ENCODE assay signal across 21 mouse cellular contexts in genomic region chr13:20557156-20557555, GRCm38 (mm10).
DNase-seq lines count a peak whose midpoint lies in the region; ATAC-seq and TF ChIP-seq lines count a peak whose summit lies in the region.
"Had no signal": no experiment of that assay in that cellular context is flagged by ENCODE, and none has a peak within 500 bp of the region (broad histone marks: within the 10 kb centered on the region; RNA-seq: fewer than 3 reads in every experiment).

No protein-coding gene starts in this region.

- no peaks in the 10 kb centered on the region for H3K27me3 ChIP-seq in forebrain, embryonic 11.5 days (ENCODE audit: control insufficient read depth, insufficient read depth, low read length)
- no peaks in the 10 kb centered on the region for H3K27me3 ChIP-seq in forebrain, embryonic 10.5 days (ENCODE audit: poor library complexity, severe bottlenecking)
- no peaks in the 10 kb centered on the region for H3K27me3 ChIP-seq in hindbrain, embryonic 11.5 days (ENCODE audit: control insufficient read depth, insufficient read depth, low read length)
- no peaks in the 10 kb centered on the region for H3K27me3 ChIP-seq in hindbrain, embryonic 13.5 days
- H3K27me3 ChIP-seq in midbrain, embryonic 15.5 days (replicated peaks) = no peaks in the 10 kb centered on the region
- H3K27me3 ChIP-seq in midbrain, embryonic 10.5 days (ENCODE audit: low read depth, poor library complexity, severe bottlenecking) = no peaks in the 10 kb centered on the region
- H3K27me3 ChIP-seq: embryonic facial prominence, embryonic 13.5 days; heart, embryonic 12.5 days had no signal

- no peak for TF ChIP-seq CTCF in left cerebral cortex, adult 2 months (IDR thresholded peaks at IDR 0.05)

- WGBS in forebrain, embryonic 11.5 days = 60% methylated on average over 8 of the region's 8 CpGs
- WGBS in forebrain, embryonic 10.5 days = 76% methylated on average over 7 of the region's 8 CpGs
- WGBS in hindbrain, embryonic 11.5 days = 70% methylated on average over 8 of the region's 8 CpGs
- 52% methylated on average over 8 of the region's 8 CpGs for WGBS in hindbrain, embryonic 13.5 days
- WGBS in midbrain, embryonic 15.5 days = 46% methylated on average over 8 of the region's 8 CpGs
- WGBS in midbrain, embryonic 10.5 days = 83% methylated on average over 8 of the region's 8 CpGs

- peak; percentile 33; the same call in 1 of the 2 replicates for ATAC-seq in forebrain, embryonic 11.5 days (replicated peaks; ENCODE audit: low FRiP score)
- ATAC-seq in hindbrain, embryonic 11.5 days (ENCODE audit: low FRiP score) = 0 out of 2 replicates have a peak, but pooled peaks have one; percentile 14
- ATAC-seq in hindbrain, embryonic 13.5 days (ENCODE audit: low FRiP score) = no peak
- 0 out of 2 replicates have a peak, but pooled peaks have one; percentile 62 for ATAC-seq in midbrain, embryonic 15.5 days (replicated peaks)
- ATAC-seq: CD4-positive, CD25-positive, alpha-beta regulatory T cell, adult 4 months; inflammation-experienced regulatory T-cells, adult 6 months had no signal

- no peak for DNase-seq in forebrain, embryonic 11.5 days (ENCODE audit: low spot score)
- DNase-seq in forebrain, embryonic 10.5 days (ENCODE audit: extremely low spot score, low spot score) = no peak
- no peak for DNase-seq in hindbrain, embryonic 11.5 days (ENCODE audit: low spot score)
- DNase-seq in midbrain, embryonic 10.5 days (ENCODE audit: low spot score) = no peak
- no peak for DNase-seq in left cerebral cortex, adult 2 months (ENCODE audit: extremely low spot score in 1 of 2, low spot score in 2 of 2)
- DNase-seq: adrenal gland, adult 8-10 months; adrenal gland, postnatal 36 days; B cell, adult 2 months; cerebellum, adult 11-12 months; cerebellum, adult 9-10 months; cerebellum, postnatal 25 days; gastrocnemius, postnatal 10 days; heart, adult 2 months had no signal

- intact Hi-C loops in left cerebral cortex, adult 2 months (cut with DNase I) = loop anchor here (5.0 kb wide), 1 partner anchor 85 kb away; no protein-coding TSS in a partner anchor

- H3K9ac ChIP-seq in forebrain, embryonic 11.5 days (ENCODE audit: low read length) = no peak overlapping the region
- H3K9ac ChIP-seq in hindbrain, embryonic 11.5 days (ENCODE audit: low read depth, low read length) = no peak overlapping the region
- no peak overlapping the region for H3K9ac ChIP-seq in hindbrain, embryonic 13.5 days
- H3K9ac ChIP-seq in midbrain, embryonic 15.5 days = no peak overlapping the region
- H3K9ac ChIP-seq: embryonic facial prominence, embryonic 13.5 days; heart, embryonic 12.5 days had no signal

- H3K4me2 ChIP-seq in forebrain, embryonic 11.5 days (ENCODE audit: low read depth, low read length, severe bottlenecking) = no peak overlapping the region
- no peak overlapping the region for H3K4me2 ChIP-seq in hindbrain, embryonic 11.5 days (replicated peaks; ENCODE audit: low read depth, low read length)
- H3K4me2 ChIP-seq in hindbrain, embryonic 13.5 days = no peak overlapping the region
- no peak overlapping the region for H3K4me2 ChIP-seq in midbrain, embryonic 15.5 days
- H3K4me2 ChIP-seq: embryonic facial prominence, embryonic 13.5 days; heart, embryonic 12.5 days had no signal

- no peak overlapping the region for H3K27ac ChIP-seq in forebrain, embryonic 11.5 days (ENCODE audit: low read depth, low read length)
- H3K27ac ChIP-seq in forebrain, embryonic 10.5 days = no peak overlapping the region
- no peak overlapping the region for H3K27ac ChIP-seq in hindbrain, embryonic 11.5 days (ENCODE audit: low read depth, low read length)
- H3K27ac ChIP-seq in hindbrain, embryonic 13.5 days = no peak overlapping the region
- no peak overlapping the region for H3K27ac ChIP-seq in midbrain, embryonic 15.5 days
- no peak overlapping the region for H3K27ac ChIP-seq in midbrain, embryonic 10.5 days (replicated peaks)
- no peak overlapping the region for H3K27ac ChIP-seq in left cerebral cortex, adult 2 months
- H3K27ac ChIP-seq: embryonic facial prominence, embryonic 13.5 days; heart, adult 2 months; hindbrain, embryonic 10.5 days had no signal

- H3K4me1 ChIP-seq in forebrain, embryonic 11.5 days (replicated peaks; ENCODE audit: control insufficient read depth, insufficient read depth, low read length) = no peaks in the 10 kb centered on the region
- H3K4me1 ChIP-seq in forebrain, embryonic 10.5 days = no peaks in the 10 kb centered on the region
- no peaks in the 10 kb centered on the region for H3K4me1 ChIP-seq in hindbrain, embryonic 11.5 days (replicated peaks; ENCODE audit: control insufficient read depth, insufficient read depth, low read length)
- H3K4me1 ChIP-seq in hindbrain, embryonic 13.5 days (replicated peaks) = no peaks in the 10 kb centered on the region
- H3K4me1 ChIP-seq in midbrain, embryonic 15.5 days = no peaks in the 10 kb centered on the region
- H3K4me1 ChIP-seq in midbrain, embryonic 10.5 days = no peaks in the 10 kb centered on the region
- H3K4me1 ChIP-seq: embryonic facial prominence, embryonic 13.5 days; heart, embryonic 12.5 days; hindbrain, embryonic 10.5 days had no signal

- no peak overlapping the region for H3K4me3 ChIP-seq in forebrain, embryonic 11.5 days (ENCODE audit: low read depth, low read length)
- no peak overlapping the region for H3K4me3 ChIP-seq in forebrain, embryonic 10.5 days
- H3K4me3 ChIP-seq in hindbrain, embryonic 11.5 days (ENCODE audit: low read depth, low read length) = no peak overlapping the region
- H3K4me3 ChIP-seq in hindbrain, embryonic 13.5 days = no peak overlapping the region
- H3K4me3 ChIP-seq in midbrain, embryonic 15.5 days = no peak overlapping the region
- H3K4me3 ChIP-seq in midbrain, embryonic 10.5 days = no peak overlapping the region
- H3K4me3 ChIP-seq in left cerebral cortex, adult 2 months = no peak overlapping the region
- H3K4me3 ChIP-seq: embryonic facial prominence, embryonic 13.5 days; heart, adult 2 months; heart, embryonic 12.5 days; hindbrain, embryonic 10.5 days had no signal

- no peaks in the 10 kb centered on the region for H3K9me3 ChIP-seq in forebrain, embryonic 11.5 days (ENCODE audit: control insufficient read depth, low read length)
- H3K9me3 ChIP-seq in forebrain, embryonic 10.5 days = no peaks in the 10 kb centered on the region
- no peaks in the 10 kb centered on the region for H3K9me3 ChIP-seq in hindbrain, embryonic 11.5 days (ENCODE audit: control insufficient read depth, low read length)
- H3K9me3 ChIP-seq in hindbrain, embryonic 13.5 days = no peaks in the 10 kb centered on the region
- H3K9me3 ChIP-seq in midbrain, embryonic 15.5 days = no peaks in the 10 kb centered on the region
- H3K9me3 ChIP-seq in midbrain, embryonic 10.5 days (replicated peaks) = no peaks in the 10 kb centered on the region
- H3K9me3 ChIP-seq: embryonic facial prominence, embryonic 13.5 days; G1E; heart, embryonic 12.5 days; hindbrain, embryonic 10.5 days had no signal

- H3K36me3 ChIP-seq in forebrain, embryonic 11.5 days (ENCODE audit: control insufficient read depth, insufficient read depth, low read length) = no peaks in the 10 kb centered on the region
- no peaks in the 10 kb centered on the region for H3K36me3 ChIP-seq in forebrain, embryonic 10.5 days (replicated peaks)
- no peaks in the 10 kb centered on the region for H3K36me3 ChIP-seq in hindbrain, embryonic 11.5 days (ENCODE audit: control insufficient read depth, insufficient read depth, low read length)
- no peaks in the 10 kb centered on the region for H3K36me3 ChIP-seq in hindbrain, embryonic 13.5 days
- H3K36me3 ChIP-seq in midbrain, embryonic 15.5 days (replicated peaks) = no peaks in the 10 kb centered on the region
- no peaks in the 10 kb centered on the region for H3K36me3 ChIP-seq in midbrain, embryonic 10.5 days
- H3K36me3 ChIP-seq: embryonic facial prominence, embryonic 13.5 days; G1E; heart, embryonic 12.5 days; hindbrain, embryonic 10.5 days had no signal
